Mouse (Mus musculus): ENCODE measurements around the gene Prdx3. TPM values are rescaled to one million over a fixed set of nuclear protein-coding genes. Genes with fewer than 3 reads are reported as not detected.

The Prdx3 gene
- total and polyA plus RNA-seq, 2 experiments: 157 to 199 TPM

GRCm38 (mm10) chr19:60845731-60846130 is 28.6 kb downstream of the Prdx3 start:
- no peaks in the 10 kb centered on the region for H3K4me1 ChIP-seq (ENCODE audit: control insufficient read depth, insufficient read depth, low read length)
- H3K4me3 ChIP-seq (ENCODE audit: insufficient read depth, low read depth, low read length): no peak overlapping the region
- H3K9ac ChIP-seq (ENCODE audit: low read depth, low read length): no peak overlapping the region
- no peak overlapping the region for H3K27ac ChIP-seq (replicated peaks; ENCODE audit: insufficient read depth, low read depth, low read length)
- H3K79me2 ChIP-seq (ENCODE audit: control insufficient read depth, insufficient read depth, low read length): no peaks in the 10 kb centered on the region
- no peak for TF ChIP-seq POLR2A (IDR thresholded peaks at IDR 0.05; ENCODE audit: extremely low read depth, insufficient read depth, low read length)
- no peak for TF ChIP-seq CTCF (IDR thresholded peaks at IDR 0.05; ENCODE audit: low read depth, low read length)
- no peaks in the 10 kb centered on the region for H3K27me3 ChIP-seq (ENCODE audit: control insufficient read depth, insufficient read depth, low read length)
- DNase-seq (ENCODE audit: extremely low read depth, low read depth, low spot score): no peak
- H3K36me3 ChIP-seq (ENCODE audit: control insufficient read depth, insufficient read depth, low read length): no peaks in the 10 kb centered on the region

- Histone ChIP-seq H3K4me3 (ENCODE audit: insufficient read depth, low read depth, low read length) (no peak overlapping the region), H3K27ac (replicated peaks; ENCODE audit: insufficient read depth, low read depth, low read length) (no peak overlapping the region)
- TF ChIP-seq CTCF (IDR thresholded peaks at IDR 0.05; ENCODE audit: low read depth, low read length) (no peak), POLR2A (IDR thresholded peaks at IDR 0.05; ENCODE audit: extremely low read depth, insufficient read depth, low read length) (no peak)
These were observed 31.0 kb downstream of the Prdx3 start for GRCm38 (mm10) chr19:60843324-60843723.

GRCm38 (mm10) chr19:60837747-60838146 is 36.6 kb downstream of the Prdx3 start:
- peaks cover 35% of the 10 kb centered on the region for H3K36me3 ChIP-seq (ENCODE audit: control insufficient read depth, insufficient read depth, low read length)
- H3K9ac ChIP-seq (ENCODE audit: low read depth, low read length): no peak overlapping the region
- H3K27ac ChIP-seq (replicated peaks; ENCODE audit: insufficient read depth, low read depth, low read length): no peak overlapping the region
- TF ChIP-seq CTCF (IDR thresholded peaks at IDR 0.05; ENCODE audit: low read depth, low read length): peak; percentile 83
- no peak for TF ChIP-seq POLR2A (IDR thresholded peaks at IDR 0.05; ENCODE audit: extremely low read depth, insufficient read depth, low read length)
- peak; percentile 52 for DNase-seq (ENCODE audit: extremely low read depth, low read depth, low spot score)
- WGBS: 42% methylated on average over 1 of the region's 1 CpGs
- H3K4me1 ChIP-seq (ENCODE audit: control insufficient read depth, insufficient read depth, low read length): no peaks in the 10 kb centered on the region
- H3K79me2 ChIP-seq (ENCODE audit: control insufficient read depth, insufficient read depth, low read length): no peaks in the 10 kb centered on the region
- H3K4me3 ChIP-seq (ENCODE audit: insufficient read depth, low read depth, low read length): no peak overlapping the region
- H3K27me3 ChIP-seq (ENCODE audit: control insufficient read depth, insufficient read depth, low read length): no peaks in the 10 kb centered on the region

More at GRCm38 (mm10) chr19:60843324-60843723, 31.0 kb downstream of the Prdx3 start:
- H3K27me3 ChIP-seq (ENCODE audit: control insufficient read depth, insufficient read depth, low read length): no peaks in the 10 kb centered on the region
- H3K4me1 ChIP-seq (ENCODE audit: control insufficient read depth, insufficient read depth, low read length): no peaks in the 10 kb centered on the region
- H3K9ac ChIP-seq (ENCODE audit: low read depth, low read length): no peak overlapping the region
- peaks cover 7% of the 10 kb centered on the region; the same call in 1 of the 2 replicates for H3K36me3 ChIP-seq (ENCODE audit: control insufficient read depth, insufficient read depth, low read length)
- DNase-seq (ENCODE audit: extremely low read depth, low read depth, low spot score): no peak
- no peaks in the 10 kb centered on the region for H3K79me2 ChIP-seq (ENCODE audit: control insufficient read depth, insufficient read depth, low read length)

GRCm38 (mm10) chr19:60818677-60819076 is 55.7 kb downstream of the Prdx3 start:
- TF ChIP-seq POLR2A (IDR thresholded peaks at IDR 0.05; ENCODE audit: extremely low read depth, insufficient read depth, low read length): no peak
- TF ChIP-seq CTCF (IDR thresholded peaks at IDR 0.05; ENCODE audit: low read depth, low read length): no peak
- Histone ChIP-seq H3K27me3 (ENCODE audit: control insufficient read depth, insufficient read depth, low read length) (no peaks in the 10 kb centered on the region), H3K27ac (replicated peaks; ENCODE audit: insufficient read depth, low read depth, low read length) (no peak overlapping the region), H3K4me3 (ENCODE audit: insufficient read depth, low read depth, low read length) (no peak overlapping the region), H3K9ac (ENCODE audit: low read depth, low read length) (no peak overlapping the region), H3K4me1 (ENCODE audit: control insufficient read depth, insufficient read depth, low read length) (no peaks in the 10 kb centered on the region), H3K79me2 (ENCODE audit: control insufficient read depth, insufficient read depth, low read length) (no peaks in the 10 kb centered on the region; the same call in 1 of the 2 replicates), H3K36me3 (ENCODE audit: control insufficient read depth, insufficient read depth, low read length) (peaks cover 50% of the 10 kb centered on the region)
- peak; percentile 33 for DNase-seq (ENCODE audit: extremely low read depth, low read depth, low spot score)
- 87% methylated on average over 6 of the region's 6 CpGs for WGBS

Other genes starting within 250 kb of the Prdx3 start
- gene Nanos1, start 118.6 kb downstream of the Prdx3 start, total RNA-seq (2014; rRNA removed): 0.09 and 0.27 TPM in 2 replicates
- 0.02 TPM in 1 of 2 replicates, not detected in the other for gene Nanos1, start 118.6 kb downstream of the Prdx3 start, polyA plus RNA-seq (2012; rRNA removed)
- 57.9 and 65.8 TPM in 2 replicates for gene Eif3a, start 83.9 kb downstream of the Prdx3 start, total RNA-seq (2014; rRNA removed)
- 16.5 and 17.7 TPM in 2 replicates for gene Eif3a, start 83.9 kb downstream of the Prdx3 start, polyA plus RNA-seq (2012; rRNA removed)
- 23.8 and 23.9 TPM in 2 replicates for gene Fam45a, start 63.0 kb downstream of the Prdx3 start, total RNA-seq (2014; rRNA removed)
- 6.4 and 6.5 TPM in 2 replicates for gene Fam45a, start 63.0 kb downstream of the Prdx3 start, polyA plus RNA-seq (2012; rRNA removed)
- 0.47 and 0.55 TPM in 2 replicates for gene Sfxn4, start 13.1 kb downstream of the Prdx3 start, total RNA-seq (2014; rRNA removed)
- gene Sfxn4, start 13.1 kb downstream of the Prdx3 start, polyA plus RNA-seq (2012; rRNA removed): 0.11 TPM in 1 of 2 replicates, not detected in the other
- 2.2 and 3.0 TPM in 2 replicates for gene Grk5, start 15.2 kb upstream of the Prdx3 start, total RNA-seq (2014; rRNA removed)
- gene Grk5, start 15.2 kb upstream of the Prdx3 start, polyA plus RNA-seq (2012; rRNA removed): 0.48 and 0.98 TPM in 2 replicates